Mouse (Mus musculus): ENCODE data around the gene Cenpm. TPM values are rescaled to one million over a fixed set of nuclear protein-coding genes. Genes with fewer than 3 reads are reported as not detected.
A peak's percentile ranks its signal among the peaks of the same experiment; 100 is the strongest.

Cenpm gene
- polyA plus RNA-seq, 1 experiment from 2014 or later, result 10.7 TPM

DNA sequence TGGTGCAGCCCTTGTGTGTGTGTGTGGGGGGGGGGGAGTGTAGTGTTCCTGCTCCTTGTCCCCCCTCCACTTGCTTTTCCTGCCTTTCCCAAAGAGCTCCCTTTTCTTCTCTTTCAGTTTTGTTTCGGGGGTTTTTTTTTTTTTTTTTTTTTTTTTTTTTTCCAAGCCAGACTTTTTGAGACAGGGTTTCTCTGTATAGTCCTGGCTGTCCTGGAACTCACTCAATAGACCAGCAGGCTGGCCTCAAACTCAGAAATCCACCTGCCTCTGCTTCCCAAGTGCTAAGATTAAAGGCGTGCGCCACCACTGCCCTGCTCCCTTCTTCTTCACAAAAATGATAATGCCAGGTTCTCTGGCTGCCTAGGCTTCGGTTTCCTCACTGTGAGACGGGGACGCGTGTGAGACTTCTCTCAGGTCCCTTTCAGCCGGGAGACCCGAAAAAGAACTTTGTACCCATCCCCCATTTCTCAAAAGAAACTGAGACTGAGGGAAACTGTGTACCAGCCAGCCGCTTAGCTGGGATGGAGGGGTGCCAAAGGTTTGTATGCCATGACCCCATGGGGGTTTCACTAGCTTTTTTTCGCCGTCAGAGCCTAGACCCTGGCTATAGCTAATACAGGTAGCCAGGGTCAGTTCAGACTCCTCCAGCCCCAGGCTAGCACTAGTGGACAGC is 24.4 kb downstream of the Cenpm start:
- H3K4me1 ChIP-seq, result peaks cover 21% of the 10 kb centered on the region
- WGBS, result 58% methylated on average over 11 of the region's 12 CpGs
- no peaks in the 10 kb centered on the region for H3K36me3 ChIP-seq (replicated peaks)
- no peak overlapping the region for H3K4me3 ChIP-seq
- no peaks in the 10 kb centered on the region for H3K9me3 ChIP-seq
- H3K27me3 ChIP-seq (replicated peaks), result peaks cover 9% of the 10 kb centered on the region
- no peak overlapping the region for H3K27ac ChIP-seq
- H3K9ac ChIP-seq, result no peak overlapping the region
- ATAC-seq (replicated peaks), result no peak
- H3K4me2 ChIP-seq, result no peak overlapping the region

DNA sequence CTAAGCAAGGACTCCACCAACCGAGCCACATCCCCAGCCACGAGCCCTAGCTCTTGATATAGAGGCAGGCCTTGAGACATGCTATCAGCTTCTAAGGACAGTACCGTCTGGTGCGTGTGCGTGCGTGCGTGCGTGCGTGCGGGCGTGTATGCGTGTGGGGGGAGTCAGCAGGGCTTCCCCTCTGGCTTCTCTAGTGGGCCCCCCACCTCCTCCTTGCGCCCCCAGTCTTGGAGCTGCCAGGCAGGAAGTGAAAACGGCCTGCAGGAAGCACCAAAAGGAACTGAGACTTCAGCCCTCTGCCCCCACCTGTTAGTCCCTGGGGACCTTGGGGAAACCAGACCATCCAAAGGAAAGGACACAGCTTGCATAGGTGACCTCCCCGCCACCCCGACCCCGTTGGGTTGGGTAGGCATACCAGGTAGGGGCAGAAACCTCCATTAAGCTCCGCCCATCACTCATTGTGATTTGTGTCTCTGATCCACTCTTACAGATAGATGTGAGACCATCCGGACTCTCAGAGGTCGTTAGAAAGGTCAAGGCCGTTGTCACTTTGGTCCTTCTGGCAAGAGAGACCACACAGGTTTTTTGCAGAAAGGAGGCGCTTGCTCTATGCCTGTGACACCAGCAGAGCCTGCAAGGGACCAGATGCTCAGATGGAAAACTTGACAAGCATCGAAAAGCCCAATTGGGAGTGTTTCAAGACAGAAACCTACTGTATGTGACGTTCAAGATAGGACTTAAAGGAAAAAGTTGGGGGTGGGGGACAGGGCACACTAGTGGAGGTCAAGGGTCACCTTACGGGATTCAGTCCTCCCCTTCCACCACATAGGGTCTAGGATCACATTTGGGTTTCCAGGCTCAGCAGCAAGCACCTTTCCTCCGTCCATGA is 25.5 kb downstream of the Cenpm start:
- H3K4me1 ChIP-seq, result peaks cover 15% of the 10 kb centered on the region
- H3K36me3 ChIP-seq (replicated peaks), result no peaks in the 10 kb centered on the region
- no peaks in the 10 kb centered on the region for H3K9me3 ChIP-seq
- no peak overlapping the region for H3K4me3 ChIP-seq
- no peak overlapping the region for H3K27ac ChIP-seq
- WGBS, result 82% methylated on average over 26 of the region's 26 CpGs
- no peak overlapping the region for H3K4me2 ChIP-seq
- ATAC-seq (replicated peaks), result no peak
- H3K9ac ChIP-seq, result no peak overlapping the region
- peaks cover 17% of the 10 kb centered on the region for H3K27me3 ChIP-seq (replicated peaks)

DNA sequence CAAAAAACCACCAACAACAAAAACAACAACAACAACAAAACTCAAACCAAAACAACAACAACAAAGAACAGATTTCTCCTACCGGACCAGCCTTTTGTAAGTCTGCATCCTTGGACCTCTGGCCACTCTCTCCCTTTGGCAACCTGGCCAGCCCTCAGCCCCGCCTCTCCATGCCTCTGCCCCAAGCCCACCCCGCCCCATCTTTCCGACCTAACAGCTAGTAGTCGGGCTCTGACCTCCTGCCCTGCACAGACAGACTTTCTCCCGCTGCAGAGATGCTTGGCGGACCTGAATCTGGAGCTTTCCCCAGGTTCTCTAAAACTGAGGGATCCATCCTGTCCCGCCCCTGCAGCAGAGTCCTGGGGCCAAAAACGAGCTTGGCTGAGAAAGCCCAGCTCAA is 26.6 kb downstream of the Cenpm start:
- H3K27me3 ChIP-seq (replicated peaks), result peaks cover 22% of the 10 kb centered on the region
- H3K27ac ChIP-seq, result no peak overlapping the region
- no peaks in the 10 kb centered on the region for H3K36me3 ChIP-seq (replicated peaks)
- H3K4me3 ChIP-seq, result no peak overlapping the region
- no peak overlapping the region for H3K4me2 ChIP-seq
- no peak overlapping the region for H3K9ac ChIP-seq
- WGBS, result 37% methylated on average over 9 of the region's 9 CpGs
- ATAC-seq (replicated peaks), result no peak
- peaks cover 11% of the 10 kb centered on the region for H3K4me1 ChIP-seq
- H3K9me3 ChIP-seq, result no peaks in the 10 kb centered on the region

DNA sequence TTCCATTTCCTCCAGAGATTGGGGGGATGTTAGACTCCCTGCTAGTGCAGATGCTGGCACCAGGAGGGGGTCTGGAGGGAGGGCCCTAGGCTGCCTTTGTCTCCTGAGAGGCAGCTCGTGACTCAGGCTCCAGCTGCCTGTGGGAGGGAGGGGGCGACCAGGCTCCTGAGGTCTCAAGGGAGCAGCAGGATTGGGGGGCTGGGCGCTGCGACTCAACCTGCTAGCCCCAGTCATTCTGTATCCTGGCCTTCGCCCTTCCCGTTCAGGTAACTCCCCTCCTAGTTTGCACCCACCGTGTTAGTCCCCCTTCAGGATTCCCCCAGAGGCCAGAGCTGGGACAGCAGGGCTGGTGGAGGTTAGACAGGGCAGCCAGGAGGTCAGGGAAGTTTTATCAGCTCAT is 27.5 kb downstream of the Cenpm start:
- WGBS, result 13% methylated on average over 7 of the region's 7 CpGs
- Histone ChIP-seq H3K9me3 (no peaks in the 10 kb centered on the region), H3K27me3 (replicated peaks) (peaks cover 28% of the 10 kb centered on the region), H3K4me1 (peaks cover 19% of the 10 kb centered on the region), H3K36me3 (replicated peaks) (no peaks in the 10 kb centered on the region), H3K9ac (no peak overlapping the region), H3K27ac (no peak overlapping the region), H3K4me3 (no peak overlapping the region), H3K4me2 (no peak overlapping the region)
- ATAC-seq (replicated peaks), result no peak

DNA sequence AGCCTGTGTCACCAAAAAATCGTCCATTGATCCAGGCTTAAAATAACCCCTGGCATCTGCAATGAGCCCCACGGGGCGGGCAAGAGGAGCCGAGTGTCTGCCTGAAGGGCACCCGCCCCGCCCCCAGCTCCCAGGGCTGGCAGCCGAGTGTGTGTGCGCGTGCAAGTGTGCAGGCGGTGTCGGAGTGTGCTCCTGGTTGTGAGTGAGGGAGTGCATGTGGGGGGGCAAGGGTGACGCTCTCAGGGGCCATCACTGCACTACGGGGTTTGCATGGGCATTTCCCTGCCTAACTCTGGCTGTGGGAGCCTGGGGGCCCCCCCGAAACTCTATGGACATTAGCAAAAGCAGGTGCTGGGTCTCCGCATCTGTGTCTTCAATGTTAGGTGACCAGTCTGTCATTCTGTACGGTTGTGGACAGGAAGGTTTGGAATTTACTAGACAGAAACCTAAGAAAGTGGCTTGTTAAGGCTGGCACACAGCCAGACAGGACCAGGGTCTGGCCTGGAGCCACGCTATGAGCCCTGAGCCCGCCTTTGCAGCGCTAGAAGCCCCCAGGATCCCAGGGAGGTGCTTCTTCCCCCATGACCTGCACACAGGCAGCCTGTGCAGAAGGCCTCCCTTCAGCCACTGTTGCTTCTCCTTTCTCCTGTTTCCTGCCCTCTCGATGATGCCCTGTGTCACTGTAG is 28.3 kb downstream of the Cenpm start:
- peaks cover 36% of the 10 kb centered on the region for H3K27me3 ChIP-seq (replicated peaks)
- no peak overlapping the region for H3K27ac ChIP-seq
- H3K36me3 ChIP-seq (replicated peaks), result no peaks in the 10 kb centered on the region
- no peaks in the 10 kb centered on the region for H3K9me3 ChIP-seq
- no peak for ATAC-seq (replicated peaks)
- H3K4me1 ChIP-seq, result peaks cover 26% of the 10 kb centered on the region
- 41% methylated on average over 20 of the region's 20 CpGs for WGBS
- H3K4me3 ChIP-seq, result no peak overlapping the region
- H3K9ac ChIP-seq, result no peak overlapping the region
- H3K4me2 ChIP-seq, result no peak overlapping the region

DNA sequence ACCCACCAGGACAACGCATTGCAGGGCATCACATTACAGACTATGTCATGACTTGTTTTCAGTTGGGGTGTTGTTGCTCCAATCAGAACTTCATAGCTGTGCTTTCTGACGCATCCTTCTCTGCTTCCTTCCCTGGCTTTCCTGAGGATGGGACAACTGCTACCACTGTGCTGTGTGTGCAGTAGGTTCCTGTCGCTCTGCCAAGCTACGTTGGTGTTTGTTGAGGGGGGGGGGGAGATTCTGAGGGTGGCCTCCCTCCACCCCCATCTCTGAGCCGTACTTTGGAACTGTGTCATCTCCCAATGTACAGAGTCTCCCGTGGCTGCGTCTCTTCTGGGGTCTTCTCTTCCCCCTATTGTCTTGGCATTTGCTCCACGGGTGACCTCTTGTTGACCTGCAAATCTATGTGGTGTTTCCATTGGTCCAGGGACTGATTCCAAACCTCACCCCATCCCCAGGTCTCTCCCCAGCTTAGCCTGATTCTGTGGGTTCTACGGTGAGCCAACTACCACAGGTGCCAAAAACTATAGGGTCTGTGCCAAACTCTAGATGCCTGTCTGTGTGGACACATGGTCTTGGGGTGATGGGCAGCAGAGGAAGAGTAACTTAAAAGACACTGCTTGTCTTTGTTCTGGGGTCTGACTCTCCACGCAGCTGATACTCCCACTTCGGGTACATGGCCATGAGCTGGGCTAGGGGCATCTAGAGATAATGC is 29.1 kb downstream of the Cenpm start:
- Histone ChIP-seq H3K27me3 (replicated peaks) (peaks cover 44% of the 10 kb centered on the region), H3K9me3 (no peaks in the 10 kb centered on the region), H3K4me1 (peaks cover 26% of the 10 kb centered on the region), H3K4me2 (no peak overlapping the region), H3K4me3 (no peak overlapping the region), H3K27ac (no peak overlapping the region), H3K9ac (no peak overlapping the region), H3K36me3 (replicated peaks) (no peaks in the 10 kb centered on the region)
- 25% methylated on average over 11 of the region's 11 CpGs for WGBS
- no peak for ATAC-seq (replicated peaks)

DNA sequence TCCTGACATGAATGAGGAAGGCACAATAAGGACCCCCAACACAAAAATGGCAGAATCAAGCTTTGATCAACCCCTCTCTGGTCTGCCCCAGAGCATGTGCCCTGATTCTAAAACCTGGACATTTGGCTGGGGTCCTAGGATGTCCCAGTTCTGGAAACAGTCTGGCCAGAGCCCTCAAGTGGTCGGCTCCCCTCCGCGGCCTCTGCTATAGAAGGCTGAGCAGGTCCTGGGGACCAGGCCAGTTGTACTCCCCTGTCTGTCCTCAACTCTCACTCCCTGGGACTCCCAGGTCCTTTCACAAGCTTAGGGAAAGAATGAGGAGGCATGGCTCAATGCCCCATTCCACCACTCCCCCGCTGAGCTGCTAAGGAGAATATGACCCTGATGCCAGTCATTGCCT is 31.3 kb downstream of the Cenpm start:
- WGBS, result 12% methylated on average over 4 of the region's 4 CpGs
- Histone ChIP-seq H3K27ac (no peak overlapping the region), H3K4me1 (peaks cover 26% of the 10 kb centered on the region), H3K4me2 (no peak overlapping the region), H3K36me3 (replicated peaks) (no peaks in the 10 kb centered on the region), H3K9me3 (no peaks in the 10 kb centered on the region), H3K4me3 (no peak overlapping the region), H3K27me3 (replicated peaks) (peaks cover 60% of the 10 kb centered on the region), H3K9ac (no peak overlapping the region)
- no peak for ATAC-seq (replicated peaks)

DNA sequence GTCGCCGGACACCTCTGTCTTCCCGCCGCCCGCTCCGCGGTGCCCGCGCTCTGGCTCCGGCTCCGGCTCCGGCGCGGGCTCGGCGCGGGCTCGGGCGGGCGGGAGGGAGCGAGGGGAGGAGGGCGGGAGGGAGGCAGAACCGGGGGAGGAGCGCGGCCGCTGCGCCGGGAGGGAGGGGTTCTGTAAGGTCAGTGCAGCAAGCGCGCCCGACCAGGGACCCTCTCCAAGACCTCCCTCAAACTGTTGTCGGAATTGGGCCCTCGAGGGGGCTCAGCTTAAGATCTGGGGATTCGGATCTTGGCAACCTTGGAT is 31.8 kb downstream of the Cenpm start, which contains the start of gene Shisa8:
Gene Shisa8, minus strand, starts transcription at position 64 of the 312 bp plus-strand sequence.
- Histone ChIP-seq H3K27ac (no peak within 1 kb of the TSS), H3K9ac (peak within 1 kb of the TSS; percentile 12), H3K4me1 (peaks cover 29% of the 10 kb centered on the region), H3K36me3 (replicated peaks) (no peaks in the 10 kb centered on the region), H3K4me2 (peak within 1 kb of the TSS; percentile 69), H3K4me3 (peak within 1 kb of the TSS; percentile 37), H3K9me3 (no peaks in the 10 kb centered on the region), H3K27me3 (replicated peaks) (peaks cover 63% of the 10 kb centered on the region)
- 0% methylated on average over 29 of the region's 34 CpGs for WGBS
- no peak for ATAC-seq (replicated peaks)

DNA sequence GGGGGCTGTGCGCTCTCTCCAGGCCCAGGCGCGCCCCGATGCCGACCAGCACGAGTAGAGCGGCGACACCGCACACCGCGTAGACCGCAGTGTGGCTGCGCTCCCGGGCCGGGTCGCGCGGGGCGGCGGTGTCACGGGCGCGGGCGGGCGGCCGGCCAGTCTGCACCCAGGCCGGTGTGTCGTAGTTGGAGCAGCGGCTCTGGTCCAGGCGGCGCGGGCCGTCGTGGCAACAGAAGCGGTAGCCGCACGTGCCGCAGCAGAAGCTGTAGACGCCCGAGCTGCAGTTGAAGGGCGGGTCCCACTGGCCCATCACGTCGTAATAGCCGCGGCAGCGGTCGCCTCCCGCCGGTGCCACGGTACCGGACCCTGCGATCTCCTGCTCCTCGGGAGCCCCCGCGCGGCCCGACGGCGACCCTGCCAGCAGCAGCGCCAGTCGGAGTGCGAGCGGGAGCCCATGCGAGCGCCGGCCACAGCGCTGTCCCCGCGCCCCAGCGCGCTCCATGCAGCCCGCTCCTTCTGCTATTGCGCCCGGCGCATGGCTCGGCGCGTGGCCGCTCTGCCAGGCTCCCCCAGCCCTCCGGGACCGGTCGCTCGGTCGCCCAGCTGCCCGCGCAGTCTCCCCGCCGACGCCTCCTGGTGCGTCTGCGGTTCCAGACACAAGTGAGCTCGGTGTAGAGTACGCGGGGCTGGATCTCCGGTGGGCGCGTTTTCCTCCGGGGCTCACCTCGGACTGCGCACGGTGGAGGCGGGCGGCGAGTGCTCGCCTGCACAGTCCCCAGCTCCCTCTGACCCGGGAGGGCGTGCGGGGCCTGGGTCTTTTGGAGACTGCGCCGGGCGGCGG is 32.4 kb downstream of the Cenpm start:
- Histone ChIP-seq H3K27me3 (replicated peaks) (peaks cover 67% of the 10 kb centered on the region), H3K27ac (no peak overlapping the region), H3K9me3 (no peaks in the 10 kb centered on the region), H3K4me2 (peak overlapping the region; percentile 69), H3K9ac (peak overlapping the region; percentile 12), H3K4me3 (peak overlapping the region; percentile 37), H3K4me1 (peaks cover 34% of the 10 kb centered on the region), H3K36me3 (replicated peaks) (no peaks in the 10 kb centered on the region)
- under 1% methylated on average over 102 of the region's 112 CpGs for WGBS
- ATAC-seq (replicated peaks), result peak; percentile 58

DNA sequence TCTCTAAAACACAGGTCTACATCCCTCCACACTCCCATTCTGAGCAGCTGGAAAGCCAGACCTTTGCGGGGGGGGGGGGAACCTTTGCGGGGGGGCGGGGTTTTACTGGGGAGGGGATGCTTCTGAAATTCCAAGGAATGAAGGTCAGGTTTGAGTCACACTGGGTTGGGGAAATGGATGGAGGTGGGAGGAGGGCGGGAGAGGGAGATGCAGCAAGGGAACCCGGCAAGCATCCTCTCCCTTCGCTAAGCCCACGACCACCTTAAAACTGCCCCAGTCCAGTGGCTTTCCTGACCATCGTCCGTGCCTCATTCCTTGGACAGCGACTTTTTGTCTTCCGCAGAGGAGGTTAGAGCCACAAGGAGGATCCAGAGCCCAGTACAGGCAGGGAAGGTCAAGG is 33.3 kb downstream of the Cenpm start:
- Histone ChIP-seq H3K4me3 (peak overlapping the region; percentile 37), H3K27ac (no peak overlapping the region), H3K27me3 (replicated peaks) (peaks cover 73% of the 10 kb centered on the region), H3K4me2 (peak overlapping the region; percentile 69), H3K9me3 (no peaks in the 10 kb centered on the region), H3K4me1 (peaks cover 36% of the 10 kb centered on the region), H3K9ac (no peak overlapping the region), H3K36me3 (replicated peaks) (no peaks in the 10 kb centered on the region)
- 2% methylated on average over 10 of the region's 11 CpGs for WGBS
- no peak for ATAC-seq (replicated peaks)

DNA sequence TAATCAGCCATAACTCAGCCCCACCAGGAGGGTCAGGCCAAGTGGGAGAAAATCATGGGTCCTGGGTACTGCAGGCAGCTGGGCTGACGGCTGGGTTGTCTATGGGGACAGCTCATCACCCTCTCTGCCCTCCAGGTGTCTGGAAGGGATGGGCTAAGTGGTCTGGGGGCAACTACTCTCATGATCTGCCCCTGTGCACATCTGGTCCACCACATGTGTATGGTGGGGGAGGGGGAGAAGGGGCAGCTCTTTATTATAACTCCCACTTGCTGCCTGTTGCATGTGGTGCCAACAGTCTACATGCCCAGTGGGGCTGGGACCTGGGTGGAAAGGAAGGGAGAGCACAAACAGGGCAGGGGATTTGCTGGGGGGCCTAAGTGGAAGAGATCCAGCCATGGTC is 33.7 kb downstream of the Cenpm start:
- no peak for ATAC-seq (replicated peaks)
- Histone ChIP-seq H3K36me3 (replicated peaks) (no peaks in the 10 kb centered on the region), H3K27me3 (replicated peaks) (peaks cover 78% of the 10 kb centered on the region), H3K4me1 (peaks cover 37% of the 10 kb centered on the region), H3K4me3 (no peak overlapping the region), H3K4me2 (no peak overlapping the region), H3K9ac (no peak overlapping the region), H3K9me3 (no peaks in the 10 kb centered on the region), H3K27ac (no peak overlapping the region)
- WGBS, result 47% methylated on average over 1 of the region's 1 CpGs

All from midbrain, embryonic 15.5 days (tissue).